Comparison of ENCODE assay signal across 10 mouse cellular contexts in genomic region chr3:34692394-34692745, GRCm38 (mm10). TPM values are rescaled to one million over a fixed set of nuclear protein-coding genes. Genes with fewer than 3 reads are reported as not detected.
DNase-seq lines count a peak whose midpoint lies in the region; ATAC-seq lines count a peak whose summit lies in the region.
"Had no signal": no experiment of that assay in that cellular context is flagged by ENCODE, and none has a peak within 500 bp of the region (broad histone marks: within the 10 kb centered on the region; RNA-seq: fewer than 3 reads in every experiment).

No protein-coding gene starts in this region.

- H3K9ac ChIP-seq in kidney, embryonic 14.5 days (ENCODE audit: low read depth, low read length): peak overlapping the region; percentile 44; the same call in 1 of the 2 replicates
- peak overlapping the region; percentile 67 for H3K9ac ChIP-seq in embryonic facial prominence, embryonic 13.5 days
- H3K9ac ChIP-seq in hindbrain, embryonic 13.5 days: peak overlapping the region; percentile 68
- peak overlapping the region; percentile 62 for H3K9ac ChIP-seq in midbrain, embryonic 13.5 days (replicated peaks)

- DNase-seq in kidney, postnatal 14 days: no peak
- no peak for DNase-seq in cerebellum, postnatal 36 days
- DNase-seq: spleen, adult 18-20 months had no signal

- 21% methylated on average over 14 of the region's 15 CpGs for WGBS in kidney, embryonic 14.5 days
- 10% methylated on average over 14 of the region's 15 CpGs for WGBS in embryonic facial prominence, embryonic 13.5 days
- WGBS in hindbrain, embryonic 13.5 days: 8% methylated on average over 15 of the region's 15 CpGs
- 6% methylated on average over 14 of the region's 15 CpGs for WGBS in midbrain, embryonic 13.5 days

- H3K36me3 ChIP-seq in kidney, embryonic 14.5 days (ENCODE audit: control insufficient read depth, insufficient read depth, low read length): no peaks in the 10 kb centered on the region
- no peaks in the 10 kb centered on the region for H3K36me3 ChIP-seq in embryonic facial prominence, embryonic 13.5 days
- H3K36me3 ChIP-seq in hindbrain, embryonic 13.5 days: no peaks in the 10 kb centered on the region
- no peaks in the 10 kb centered on the region for H3K36me3 ChIP-seq in midbrain, embryonic 13.5 days
- H3K36me3 ChIP-seq: G1E had no signal

- no peaks in the 10 kb centered on the region for H3K4me1 ChIP-seq in kidney, embryonic 14.5 days (ENCODE audit: control insufficient read depth, insufficient read depth, low read length)
- H3K4me1 ChIP-seq in embryonic facial prominence, embryonic 13.5 days: peaks cover 12% of the 10 kb centered on the region
- peaks cover 13% of the 10 kb centered on the region for H3K4me1 ChIP-seq in hindbrain, embryonic 13.5 days (replicated peaks)
- peaks cover 13% of the 10 kb centered on the region for H3K4me1 ChIP-seq in midbrain, embryonic 13.5 days (replicated peaks)

- H3K4me2 ChIP-seq in kidney, embryonic 14.5 days (replicated peaks; ENCODE audit: low read depth, low read length): peak overlapping the region; percentile 56
- H3K4me2 ChIP-seq in embryonic facial prominence, embryonic 13.5 days: peak overlapping the region; percentile 67
- H3K4me2 ChIP-seq in hindbrain, embryonic 13.5 days: peak overlapping the region; percentile 62
- peak overlapping the region; percentile 58 for H3K4me2 ChIP-seq in midbrain, embryonic 13.5 days (replicated peaks)

- ATAC-seq in kidney, embryonic 14.5 days (ENCODE audit: low FRiP score, low TSS enrichment): no peak
- ATAC-seq in embryonic facial prominence, embryonic 13.5 days (ENCODE audit: insufficient number of reproducible peaks, insufficient read depth, low FRiP score, low TSS enrichment, low read depth): no peak
- ATAC-seq in hindbrain, embryonic 13.5 days (ENCODE audit: low FRiP score): peak; percentile 67
- no peak; the same call in none of the 2 replicates for ATAC-seq in midbrain, embryonic 13.5 days
- ATAC-seq in erythroid progenitor cell, adult 5-6 weeks (replicated peaks; ENCODE audit: low FRiP score, poor library complexity, severe bottlenecking): no peak
- no peak for ATAC-seq in erythroblast, adult 5-6 weeks (replicated peaks; ENCODE audit: low FRiP score, poor library complexity, severe bottlenecking)

- no peak overlapping the region for H3K27ac ChIP-seq in kidney, embryonic 14.5 days (ENCODE audit: low read depth, low read length)
- H3K27ac ChIP-seq in embryonic facial prominence, embryonic 13.5 days: no peak overlapping the region
- peak overlapping the region; percentile 48; the same call in 1 of the 2 replicates for H3K27ac ChIP-seq in hindbrain, embryonic 13.5 days
- H3K27ac ChIP-seq in midbrain, embryonic 13.5 days: peak overlapping the region; percentile 40

- H3K9me3 ChIP-seq in kidney, embryonic 14.5 days (ENCODE audit: control insufficient read depth, low read length): no peaks in the 10 kb centered on the region
- H3K9me3 ChIP-seq in embryonic facial prominence, embryonic 13.5 days: no peaks in the 10 kb centered on the region
- H3K9me3 ChIP-seq in hindbrain, embryonic 13.5 days: no peaks in the 10 kb centered on the region
- no peaks in the 10 kb centered on the region for H3K9me3 ChIP-seq in midbrain, embryonic 13.5 days

- H3K4me3 ChIP-seq in kidney, embryonic 14.5 days (ENCODE audit: low read length): peak overlapping the region; percentile 31
- peak overlapping the region; percentile 40 for H3K4me3 ChIP-seq in embryonic facial prominence, embryonic 13.5 days
- H3K4me3 ChIP-seq in hindbrain, embryonic 13.5 days: peak overlapping the region; percentile 35
- H3K4me3 ChIP-seq in midbrain, embryonic 13.5 days (replicated peaks): peak overlapping the region; percentile 34

- H3K27me3 ChIP-seq in kidney, embryonic 14.5 days (ENCODE audit: control insufficient read depth, insufficient read depth, low read length): no peaks in the 10 kb centered on the region
- H3K27me3 ChIP-seq in embryonic facial prominence, embryonic 13.5 days: no peaks in the 10 kb centered on the region
- 0 out of 2 replicates have a peak, but pooled peaks cover 2% of the 10 kb centered on the region for H3K27me3 ChIP-seq in hindbrain, embryonic 13.5 days
- H3K27me3 ChIP-seq in midbrain, embryonic 13.5 days: no peaks in the 10 kb centered on the region

RNA-seq across cellular contexts. Expression of gene Sox2, which starts 42.2 kb away (rescaled TPM):
- polyA plus RNA-seq in kidney, embryonic 14.5 days (2014; fragmentation: Nextera tagmentation; extraction: Ambion mirVana): not detected in 2 replicates
- 4.1 and 7.3 TPM in 2 replicates for polyA plus RNA-seq in embryonic facial prominence, embryonic 13.5 days (2015; fragmentation: Nextera tagmentation; extraction: Ambion mirVana)
- polyA plus RNA-seq in hindbrain, embryonic 13.5 days (2015; fragmentation: Nextera tagmentation; extraction: Ambion mirVana): 16.9 and 19.2 TPM in 2 replicates
- polyA plus RNA-seq in midbrain, embryonic 13.5 days (2015; fragmentation: Nextera tagmentation; extraction: Ambion mirVana): 27.8 and 28.2 TPM in 2 replicates
- total RNA-seq in erythroid progenitor cell, adult 5-6 weeks (2015; ENCODE audit: low replicate concordance): not detected in 2 replicates
- not detected in 2 replicates for total RNA-seq in erythroid progenitor cell, adult 5-6 weeks (2017; ENCODE audit: low replicate concordance)
- total RNA-seq in erythroblast, adult 5-6 weeks (2015; ENCODE audit: low replicate concordance): not detected in 2 replicates
- not detected in 2 replicates for total RNA-seq in erythroblast, adult 5-6 weeks (2017; ENCODE audit: low replicate concordance)
- polyA plus RNA-seq: G1E had no signal

Comparison
In these comparisons a context has a peak if more than half of its experiments do, and no peak if none do; other contexts are left out.
1. H3K27ac ChIP-seq: peak in hindbrain, embryonic 13.5 days (single experiment) and midbrain, embryonic 13.5 days (single experiment); none in kidney, embryonic 14.5 days (single experiment) and embryonic facial prominence, embryonic 13.5 days (single experiment).
2. Peak in every context shown above with its lines, with median percentiles within 50 percentile points of each other: H3K4me2 ChIP-seq, H3K4me3 ChIP-seq and H3K9ac ChIP-seq.